Mouse (Mus musculus) intestine, postnatal 0 days (tissue): ENCODE data around the gene Gm6588. TPM values are rescaled to one million over a fixed set of nuclear protein-coding genes. Genes with fewer than 3 reads are reported as not detected.

Source experiments
- ATAC-seq: fragments of 200-750 bp; cut with Nextera tagmentation; 2 replicates; pipeline ENCODE4 v1.8.0; 2017; ENCODE audit warnings: mild to moderate bottlenecking, moderate TSS enrichment, moderate library complexity
- H3K27ac ChIP-seq: fragments of 300-500 bp; sonication (generic); 2 replicates; pipeline ENCODE4 v1.5.1; 2014; ENCODE audit warnings: mild to moderate bottlenecking, low read depth, low read length, moderate library complexity
- H3K27me3 ChIP-seq: fragments of 300-500 bp; sonication (generic); replicated peaks from 2 replicates; pipeline ENCODE4 v1.6.1; 2014; ENCODE audit warnings: low read length, mixed read lengths; ENCODE audit not compliant: control insufficient read depth, insufficient read depth
- H3K36me3 ChIP-seq: fragments of 300-500 bp; sonication (generic); 2 replicates; pipeline ENCODE4 v1.6.1; 2014; ENCODE audit warnings: mild to moderate bottlenecking, moderate library complexity; ENCODE audit not compliant: control insufficient read depth, insufficient read depth
- H3K4me1 ChIP-seq: fragments of 300-500 bp; sonication (generic); replicated peaks from 2 replicates; pipeline ENCODE4 v1.6.1; 2014; ENCODE audit warnings: antibody characterized with exemption, low read length, mixed read lengths; ENCODE audit not compliant: control insufficient read depth, insufficient read depth
- H3K4me2 ChIP-seq: fragments of 300-500 bp; sonication (generic); replicated peaks from 2 replicates; pipeline ENCODE4 v1.6.1; 2014; ENCODE audit warnings: low read depth, mild to moderate bottlenecking, moderate library complexity
- H3K4me3 ChIP-seq: fragments of 300-500 bp; sonication (generic); 2 replicates; pipeline ENCODE4 v1.5.1; 2014; ENCODE audit warnings: low read depth, low read length
- H3K9ac ChIP-seq: fragments of 300-500 bp; sonication (generic); 2 replicates; pipeline ENCODE4 v1.6.1; 2014; ENCODE audit warnings: mild to moderate bottlenecking, low read depth, low read length
- H3K9me3 ChIP-seq: fragments of 300-500 bp; sonication (generic); 2 replicates; pipeline ENCODE4 v1.6.1; 2016; ENCODE audit warnings: mixed run types; ENCODE audit not compliant: control insufficient read depth
- CTCF ChIP-seq: sonication (generic); IDR thresholded peaks from 2 replicates; pipeline ENCODE4 v1.5.1; 2016; ENCODE audit warnings: low read depth, mild to moderate bottlenecking, control low read depth, antibody characterized with exemption, moderate library complexity
- WGBS: fragments of 180-500 bp; shearing (Covaris S2); extraction: QIAGEN DNeasy Blood & Tissue Kit; methylation state at CpG from one replicate; pipeline ENCODE4 v1.1.7; 2014; 5-methylcytosine and 5-hydroxymethylcytosine counted together
- polyA plus RNA-seq: library from polyadenylated mRNA; unstranded; fragments of >200 nt; fragmentation: Nextera tagmentation; extraction: Ambion mirVana; gene quantifications from 2 replicates; pipeline ENCODE4 v1.2.1, GENCODE M21; 2015

The Gm6588 gene
- polyA plus RNA-seq, 1 experiment from 2014 or later: not detected

DNA sequence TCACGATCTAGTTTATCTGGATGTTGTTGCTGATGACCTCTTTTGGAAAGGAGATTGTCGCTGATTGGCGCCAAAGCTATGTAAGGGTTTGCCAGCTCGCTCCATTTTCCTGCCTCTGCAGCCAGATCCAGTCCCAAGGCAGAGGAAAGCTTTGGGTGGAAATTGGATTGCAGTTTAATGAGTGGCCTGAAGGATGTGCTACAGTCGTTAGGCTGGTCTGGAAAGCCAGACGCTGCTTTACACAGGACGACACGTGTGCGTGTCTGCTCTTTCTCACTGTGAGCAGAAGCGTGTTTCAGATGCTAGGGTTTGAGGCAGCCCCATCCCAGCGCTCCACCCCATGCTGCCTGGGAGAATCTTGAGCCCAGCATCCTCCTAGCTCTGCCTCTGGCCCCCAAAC lies 42.3 kb downstream of the Gm6588 start:
- H3K36me3 ChIP-seq: no peaks in the 10 kb centered on the region
- 49% methylated on average over 11 of the region's 11 CpGs for WGBS

DNA sequence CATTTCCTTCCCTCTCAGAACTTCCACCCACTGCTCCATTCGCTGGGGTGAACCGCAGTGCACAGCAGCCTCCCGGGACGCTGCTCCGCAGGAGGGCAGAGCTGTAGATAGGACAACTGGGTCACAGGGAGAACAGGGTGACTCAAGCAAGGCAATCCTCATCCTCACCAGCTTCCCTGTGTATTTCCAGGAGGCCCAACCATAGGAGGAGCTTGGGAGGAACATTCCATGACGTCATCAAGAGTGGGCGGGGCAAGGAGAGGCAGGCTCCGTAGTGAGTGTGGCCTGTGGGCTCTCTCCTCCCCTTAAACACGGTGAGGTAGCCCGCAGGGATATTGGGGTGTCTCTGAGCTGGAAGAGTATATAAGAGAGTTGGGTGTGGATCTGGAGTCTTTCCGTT lies 44.3 kb downstream of the Gm6588 start:
- Histone ChIP-seq H3K27me3 (no peaks in the 10 kb centered on the region), H3K36me3 (no peaks in the 10 kb centered on the region), H3K9me3 (no peaks in the 10 kb centered on the region), H3K4me3 (no peak overlapping the region), H3K27ac (no peak overlapping the region), H3K4me1 (no peaks in the 10 kb centered on the region; the same call in 1 of the 2 replicates), H3K9ac (no peak overlapping the region), H3K4me2 (peak overlapping the region; percentile 21; the same call in 1 of the 2 replicates)
- no peak for TF ChIP-seq CTCF
- peak; percentile 72 for ATAC-seq
- WGBS: 28% methylated on average over 11 of the region's 11 CpGs

More for the DNA sequence above, 42.3 kb downstream of the Gm6588 start:
- peak; percentile 73 for TF ChIP-seq CTCF
- no peak overlapping the region for H3K4me3 ChIP-seq
- no peak for ATAC-seq
- H3K4me1 ChIP-seq: no peaks in the 10 kb centered on the region; the same call in 1 of the 2 replicates
- no peak overlapping the region for H3K9ac ChIP-seq
- no peak overlapping the region for H3K27ac ChIP-seq
- no peaks in the 10 kb centered on the region for H3K9me3 ChIP-seq
- no peak overlapping the region for H3K4me2 ChIP-seq
- no peaks in the 10 kb centered on the region for H3K27me3 ChIP-seq

DNA sequence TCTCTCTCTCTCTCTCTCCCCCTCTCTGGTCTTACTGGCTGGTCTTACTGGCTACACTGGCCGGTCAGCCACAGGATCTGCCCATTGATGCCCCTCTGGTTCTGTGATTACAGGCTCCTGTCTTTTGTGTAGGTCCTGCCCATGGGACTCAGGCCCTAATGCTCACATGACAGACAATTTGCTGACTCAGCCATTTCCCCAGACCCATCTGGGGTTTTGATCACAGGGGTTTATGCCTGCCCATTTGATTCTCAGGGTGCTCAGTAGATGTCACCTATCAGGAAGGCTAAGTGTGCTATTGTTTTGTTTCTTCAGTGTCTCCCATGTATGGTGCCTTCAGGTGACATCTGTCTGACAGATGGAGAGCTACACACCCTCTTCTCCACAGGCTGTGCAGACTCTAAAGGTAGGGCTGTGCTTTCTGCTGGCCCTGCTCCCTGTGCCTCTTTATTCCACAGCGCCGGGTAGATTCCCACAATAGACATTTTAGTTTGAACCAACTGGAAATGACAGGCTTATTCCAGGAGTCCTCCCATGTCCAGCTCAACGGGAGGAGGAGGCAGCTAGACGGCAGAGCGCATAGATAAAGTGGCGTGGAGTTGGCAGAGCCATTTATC lies 47.6 kb downstream of the Gm6588 start:
- H3K4me2 ChIP-seq: no peak overlapping the region
- H3K27ac ChIP-seq: no peak overlapping the region
- 75% methylated on average over 7 of the region's 7 CpGs for WGBS
- no peak for TF ChIP-seq CTCF
- H3K9me3 ChIP-seq: no peaks in the 10 kb centered on the region
- H3K36me3 ChIP-seq: no peaks in the 10 kb centered on the region
- no peak overlapping the region for H3K9ac ChIP-seq
- no peak for ATAC-seq
- no peak overlapping the region for H3K4me3 ChIP-seq
- no peaks in the 10 kb centered on the region for H3K27me3 ChIP-seq
- 0 out of 2 replicates have a peak, but pooled peaks cover 4% of the 10 kb centered on the region for H3K4me1 ChIP-seq

DNA sequence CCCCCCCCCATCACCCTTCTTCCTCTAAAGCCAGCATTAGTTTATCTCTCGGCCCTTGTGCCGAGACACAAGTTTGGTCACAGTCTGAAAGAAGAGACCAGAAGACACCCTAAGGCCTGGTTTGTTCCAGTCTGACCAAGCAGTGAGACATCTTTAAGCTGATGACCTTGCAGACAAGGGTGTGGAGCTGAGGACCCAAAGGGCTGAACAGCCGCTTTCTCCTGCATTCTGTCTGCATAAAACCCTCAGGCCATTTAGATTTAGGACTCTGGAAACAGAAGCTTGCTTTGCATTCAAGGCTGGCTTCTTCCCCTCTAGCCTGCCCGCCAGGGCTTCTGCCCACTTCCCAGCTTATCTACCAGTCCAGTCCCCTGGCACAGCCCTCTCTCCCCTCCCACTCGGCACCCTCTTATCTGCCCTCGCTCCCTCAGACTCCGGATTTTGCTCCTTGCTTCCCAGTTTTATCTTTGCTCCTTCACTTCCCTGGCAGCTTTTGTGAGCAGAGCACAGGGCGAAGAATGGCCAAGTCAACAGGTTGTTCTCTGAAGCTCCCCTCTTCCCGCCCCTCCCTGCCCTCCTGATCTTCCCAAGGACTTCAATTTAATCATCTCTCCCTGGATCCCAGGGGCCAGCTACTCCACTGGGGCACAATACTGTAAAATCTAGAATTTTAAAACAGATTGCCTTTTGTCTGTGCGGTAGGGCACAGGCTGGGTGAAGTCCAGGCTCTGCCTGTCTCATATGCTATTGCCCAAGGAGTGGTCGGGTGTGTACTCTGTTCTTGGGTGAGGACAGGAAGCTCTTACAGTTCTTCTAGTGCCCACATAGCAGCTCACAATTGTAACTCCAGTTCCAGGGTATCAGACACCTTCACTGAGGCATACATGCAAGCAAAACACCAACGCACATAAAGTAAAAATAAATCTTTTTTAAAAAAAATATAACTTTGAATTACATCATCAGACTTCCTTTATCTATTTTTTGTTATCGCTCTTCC lies 50.0 kb downstream of the Gm6588 start:
- no peak overlapping the region for H3K4me3 ChIP-seq
- 41% methylated on average over 13 of the region's 13 CpGs for WGBS

DNA sequence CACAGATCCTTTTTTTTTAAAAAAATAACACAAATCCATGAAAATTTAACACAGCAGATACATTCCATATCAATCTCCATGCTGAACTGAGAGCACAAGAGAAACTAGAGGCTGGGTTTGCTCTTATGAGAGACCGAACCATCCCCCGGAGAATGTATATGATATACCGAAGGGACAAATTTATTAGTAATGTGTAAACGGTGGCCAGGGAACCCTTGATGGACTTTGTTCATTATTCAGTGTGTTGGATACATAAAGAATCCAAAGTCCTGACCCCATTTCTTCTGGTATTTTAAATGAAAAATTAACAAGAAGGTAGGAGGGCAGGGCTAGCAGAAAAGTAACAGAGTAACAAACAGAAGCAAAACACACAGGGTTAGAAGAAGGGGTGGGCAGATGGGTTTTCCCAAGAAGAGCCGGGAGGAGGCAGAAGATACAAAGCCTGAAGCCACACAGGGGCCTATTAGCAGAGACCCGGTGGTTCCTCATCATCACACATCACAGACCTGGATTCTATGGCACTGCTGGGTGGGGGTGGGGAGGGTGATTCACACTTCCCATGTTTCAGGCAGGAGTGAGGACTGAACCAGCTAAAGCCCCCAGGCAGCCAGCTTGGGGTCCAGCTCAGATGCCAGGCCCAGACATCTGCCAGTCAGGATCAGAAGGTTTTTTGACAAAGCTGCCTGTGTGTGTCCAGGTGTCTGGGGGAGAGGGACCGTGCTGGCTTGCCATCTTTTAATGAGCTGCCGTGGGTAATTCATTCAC lies 50.9 kb downstream of the Gm6588 start:
- no peaks in the 10 kb centered on the region for H3K27me3 ChIP-seq
- ATAC-seq: peak; percentile 61
- peak; percentile 28; the same call in 1 of the 2 replicates for TF ChIP-seq CTCF
- peak overlapping the region; percentile 10; the same call in 1 of the 2 replicates for H3K4me2 ChIP-seq
- H3K9ac ChIP-seq: no peak overlapping the region
- 32% methylated on average over 8 of the region's 8 CpGs for WGBS
- no peaks in the 10 kb centered on the region for H3K9me3 ChIP-seq
- 0 out of 2 replicates have a peak, but pooled peaks cover 4% of the 10 kb centered on the region for H3K4me1 ChIP-seq
- H3K4me3 ChIP-seq: no peak overlapping the region
- H3K36me3 ChIP-seq: no peaks in the 10 kb centered on the region
- H3K27ac ChIP-seq: peak overlapping the region; percentile 82

More for the DNA sequence above, 50.0 kb downstream of the Gm6588 start:
- peak overlapping the region; percentile 82 for H3K27ac ChIP-seq
- ATAC-seq: peak; percentile 96
- 0 out of 2 replicates have a peak, but pooled peaks cover 4% of the 10 kb centered on the region for H3K4me1 ChIP-seq
- no peak overlapping the region; the same call in 1 of the 2 replicates for H3K9ac ChIP-seq
- H3K9me3 ChIP-seq: no peaks in the 10 kb centered on the region
- peak overlapping the region; percentile 10; the same call in 1 of the 2 replicates for H3K4me2 ChIP-seq
- H3K36me3 ChIP-seq: no peaks in the 10 kb centered on the region
- H3K27me3 ChIP-seq: no peaks in the 10 kb centered on the region
- no peak for TF ChIP-seq CTCF

Other genes starting within 250 kb of the Gm6588 start
- 1.1 and 1.3 TPM in 2 replicates for gene Cryba4, start 196.9 kb upstream of the Gm6588 start, polyA plus RNA-seq
- gene Crybb1, start 193.6 kb upstream of the Gm6588 start, polyA plus RNA-seq: 0.22 and 0.34 TPM in 2 replicates
- 45.3 and 48.4 TPM in 2 replicates for gene Tpst2, start 172.7 kb upstream of the Gm6588 start, polyA plus RNA-seq
- 13.6 and 14.3 TPM in 2 replicates for gene Tfip11, start 123.1 kb upstream of the Gm6588 start, polyA plus RNA-seq
- 15.4 and 19.0 TPM in 2 replicates for gene Srrd, start 106.4 kb upstream of the Gm6588 start, polyA plus RNA-seq
- 28.8 and 37.3 TPM in 2 replicates for gene Hps4, start 106.3 kb upstream of the Gm6588 start, polyA plus RNA-seq
- 0.12 TPM in 1 of 2 replicates, not detected in the other for gene Gm6583, start 93.4 kb upstream of the Gm6588 start, polyA plus RNA-seq
- gene Asphd2, start 54.6 kb upstream of the Gm6588 start, polyA plus RNA-seq: 3.1 and 4.6 TPM in 2 replicates
- 0.55 and 0.63 TPM in 2 replicates for gene Sez6l, start 127.8 kb downstream of the Gm6588 start, polyA plus RNA-seq